Mouse (Mus musculus): ENCODE data around the gene Uchl5.

Uchl5 gene

DNA sequence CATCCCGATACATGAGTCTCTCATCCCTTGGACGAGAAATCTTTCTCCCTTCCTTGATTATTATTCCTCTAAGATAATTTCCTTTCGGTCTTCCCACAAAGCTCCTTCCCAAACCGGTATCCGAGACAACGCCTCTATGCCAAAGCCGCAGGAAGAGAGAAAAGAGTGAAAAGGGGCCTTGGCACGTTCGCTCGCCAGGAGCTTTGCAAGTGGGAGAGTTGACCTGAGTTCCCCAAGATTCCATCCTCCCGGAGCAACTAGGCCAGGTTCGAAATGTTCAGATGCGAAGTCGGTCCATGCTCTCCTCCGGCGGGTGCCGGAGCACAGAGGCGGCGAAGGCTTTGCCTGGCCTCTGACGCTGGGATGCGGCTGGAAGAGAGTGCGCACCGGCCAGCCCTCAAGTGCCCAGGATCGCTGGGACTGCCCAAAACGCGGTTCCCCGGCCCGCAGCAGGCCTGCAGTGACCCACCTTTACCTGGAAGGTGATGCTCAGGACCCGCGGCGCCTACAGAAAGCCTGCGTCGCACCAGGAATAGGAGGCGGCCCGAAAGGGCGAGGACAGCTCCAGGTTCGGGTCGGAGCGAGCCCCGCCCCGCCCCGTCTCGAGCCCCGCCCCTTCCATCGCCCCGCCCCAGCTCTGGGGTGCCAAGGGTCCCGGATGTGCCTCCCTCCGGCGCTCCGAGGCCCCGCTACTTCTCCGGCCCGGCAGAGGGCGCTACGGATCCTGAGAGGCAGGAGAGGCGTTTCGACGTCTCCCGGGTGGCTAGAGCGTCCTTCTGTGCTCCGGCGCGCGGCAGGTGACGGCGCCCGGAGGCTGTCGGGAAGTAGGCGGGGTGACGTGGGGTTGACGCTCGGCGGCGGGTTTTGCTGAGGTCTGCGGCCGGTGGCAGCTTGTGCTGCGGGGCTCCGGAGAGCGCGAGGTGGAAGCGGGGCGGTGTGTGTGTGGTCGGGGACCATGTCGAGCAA lies at the start of gene Uchl5, which contains the start of gene Trove2:
Uchl5 (plus strand) TSS at position 827 of the 966 bp plus-strand sequence.
Trove2 (minus strand) TSS at position 623 of the 966 bp plus-strand sequence.
- in situ Hi-C loops (cut with MboI; ENCODE audit: low sequenced_read_pairs), result loop anchor here (25.0 kb wide), 1 partner anchor 411 kb away; the partner anchor contains the start of gene Rgs13

DNA sequence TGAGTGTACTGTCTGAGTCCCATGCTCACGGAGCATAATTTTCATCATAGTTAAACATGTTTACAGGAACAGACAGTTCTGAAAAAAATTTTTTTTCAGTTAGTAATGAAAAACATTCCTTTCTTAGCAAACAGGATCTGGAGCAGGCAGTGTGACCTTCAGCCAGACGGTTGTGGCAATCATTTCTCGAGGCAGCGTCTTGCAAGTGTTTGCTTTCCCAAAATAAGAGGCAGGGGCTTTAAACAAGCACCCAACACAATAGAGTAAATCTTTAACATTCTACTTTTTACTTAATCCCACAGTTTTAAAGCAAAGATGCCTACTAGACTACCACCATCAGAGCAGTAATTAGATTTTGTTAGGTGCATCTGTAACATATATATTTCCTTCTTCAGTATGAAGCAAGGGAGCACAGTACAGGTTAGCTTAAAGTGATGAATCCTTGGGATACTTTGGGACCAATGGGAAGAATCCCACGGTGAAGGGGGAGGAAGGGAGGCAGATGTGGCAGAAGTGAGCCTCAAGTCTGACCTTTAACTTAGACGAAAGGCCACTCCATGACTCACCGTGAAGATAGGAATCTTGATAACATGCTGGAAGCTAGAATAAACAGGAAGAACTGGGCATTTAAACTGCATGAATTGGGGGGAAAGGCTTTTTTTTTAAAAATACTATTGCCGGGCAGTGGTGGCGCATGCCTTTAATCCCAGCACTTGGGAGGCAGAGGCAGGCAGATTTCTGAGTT lies 49.2 kb upstream of the Uchl5 start:
- in situ Hi-C loops (cut with MboI; ENCODE audit: low sequenced_read_pairs), result no loop called here

GRCm38 (mm10) chr1:143730899-143731298 lies 46.2 kb upstream of the Uchl5 start:
- in situ Hi-C loops (cut with MboI; ENCODE audit: low sequenced_read_pairs), result no loop called here

DNA sequence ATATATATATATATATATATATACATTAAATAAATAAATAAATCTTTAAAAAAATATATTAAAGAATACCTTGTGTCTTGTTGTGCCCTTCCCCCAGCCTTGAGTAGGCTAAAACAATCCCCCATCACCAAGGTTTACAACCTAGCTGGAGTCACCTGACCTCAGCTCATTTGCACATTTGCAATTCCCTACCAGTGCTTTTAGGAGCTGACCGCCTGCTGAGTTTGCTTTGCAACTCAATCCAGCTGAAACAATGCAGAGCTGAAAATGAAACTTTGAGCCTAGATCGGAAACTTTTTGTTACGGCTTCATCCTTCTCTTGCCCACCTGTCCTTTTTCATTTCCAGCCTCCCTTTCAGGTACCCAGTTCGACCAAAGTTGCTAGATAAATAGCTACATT lies 45.4 kb upstream of the Uchl5 start:
- in situ Hi-C loops (cut with MboI; ENCODE audit: low sequenced_read_pairs), result no loop called here

GRCm38 (mm10) chr1:143733914-143734410 lies 43.1 kb upstream of the Uchl5 start:
- in situ Hi-C loops (cut with MboI; ENCODE audit: low sequenced_read_pairs), result no loop called here

DNA sequence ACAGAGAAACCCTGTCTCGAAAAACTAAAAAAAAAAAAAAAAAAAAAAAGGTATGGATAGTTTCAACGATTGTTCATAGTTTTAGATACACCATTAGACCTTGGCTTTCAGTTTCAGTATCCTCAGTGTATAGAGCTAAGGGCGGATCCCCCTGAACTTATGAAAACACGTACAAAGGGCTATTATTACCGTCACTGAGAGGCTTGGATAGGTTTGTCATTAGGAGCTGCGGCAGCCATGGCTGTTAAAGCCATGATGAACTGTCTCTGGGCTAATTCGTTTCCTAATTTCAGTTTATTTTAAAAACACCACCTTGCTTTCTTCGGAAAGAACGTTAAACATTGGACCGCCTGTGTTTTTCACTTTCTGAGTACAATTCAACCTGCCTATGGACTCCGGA lies 38.3 kb upstream of the Uchl5 start:
- in situ Hi-C loops (cut with MboI; ENCODE audit: low sequenced_read_pairs), result no loop called here

GRCm38 (mm10) chr1:143739361-143740350 lies 37.4 kb upstream of the Uchl5 start:
- in situ Hi-C loops (cut with MboI; ENCODE audit: low sequenced_read_pairs), result no loop called here

- in situ Hi-C loops (cut with MboI; ENCODE audit: low sequenced_read_pairs), result no loop called here
These were observed 36.5 kb upstream of the Uchl5 start for GRCm38 (mm10) chr1:143740581-143740980.

DNA sequence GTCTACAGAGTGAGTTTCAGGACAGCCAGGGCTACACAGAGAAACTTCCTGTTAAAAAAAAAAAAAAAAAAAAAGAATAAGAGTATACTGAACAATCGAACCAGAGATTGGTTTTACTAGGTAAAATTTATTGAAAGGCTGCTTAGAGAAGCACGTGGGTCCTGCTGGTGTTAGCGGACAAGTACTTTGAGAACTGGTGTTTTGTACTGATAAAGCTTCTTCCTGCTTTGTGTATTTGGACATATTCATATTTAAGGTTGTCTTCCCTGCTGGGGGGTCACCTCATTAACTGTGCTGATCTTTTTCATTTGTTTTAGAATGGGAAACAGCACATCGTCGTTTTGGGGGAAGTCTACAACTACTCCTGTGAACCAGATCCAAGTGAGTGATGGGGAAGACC lies 35.7 kb upstream of the Uchl5 start:
- in situ Hi-C loops (cut with MboI; ENCODE audit: low sequenced_read_pairs), result no loop called here

- in situ Hi-C loops (cut with MboI; ENCODE audit: low sequenced_read_pairs), result no loop called here
These were observed 34.9 kb upstream of the Uchl5 start for GRCm38 (mm10) chr1:143742186-143742585.

GRCm38 (mm10) chr1:143745871-143746270 lies 31.2 kb upstream of the Uchl5 start:
- in situ Hi-C loops (cut with MboI; ENCODE audit: low sequenced_read_pairs), result no loop called here

DNA sequence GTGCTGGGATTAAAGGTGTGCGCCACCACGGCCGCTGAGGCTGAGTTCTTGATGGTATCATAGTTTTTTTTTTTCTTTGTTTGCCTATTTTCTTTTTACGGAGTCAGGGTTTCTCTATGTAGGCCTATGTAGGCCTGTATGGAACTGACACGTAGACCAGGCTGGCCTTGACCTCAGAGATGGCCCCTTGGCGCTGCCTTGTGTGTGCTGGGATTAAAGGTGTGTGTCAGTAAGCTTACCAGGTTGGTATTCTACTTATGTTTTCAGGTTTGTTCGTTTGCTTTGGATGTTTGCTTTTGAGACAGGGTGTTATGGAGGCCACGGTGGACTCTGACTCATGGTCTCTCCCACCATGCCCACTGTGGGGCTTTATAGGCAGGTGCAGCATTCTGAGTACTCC lies 14.9 kb upstream of the Uchl5 start:
- in situ Hi-C loops (cut with MboI; ENCODE audit: low sequenced_read_pairs), result no loop called here

- in situ Hi-C loops (cut with MboI; ENCODE audit: low sequenced_read_pairs), result no loop called here
These were observed 12.6 kb upstream of the Uchl5 start for GRCm38 (mm10) chr1:143764443-143764842.

DNA sequence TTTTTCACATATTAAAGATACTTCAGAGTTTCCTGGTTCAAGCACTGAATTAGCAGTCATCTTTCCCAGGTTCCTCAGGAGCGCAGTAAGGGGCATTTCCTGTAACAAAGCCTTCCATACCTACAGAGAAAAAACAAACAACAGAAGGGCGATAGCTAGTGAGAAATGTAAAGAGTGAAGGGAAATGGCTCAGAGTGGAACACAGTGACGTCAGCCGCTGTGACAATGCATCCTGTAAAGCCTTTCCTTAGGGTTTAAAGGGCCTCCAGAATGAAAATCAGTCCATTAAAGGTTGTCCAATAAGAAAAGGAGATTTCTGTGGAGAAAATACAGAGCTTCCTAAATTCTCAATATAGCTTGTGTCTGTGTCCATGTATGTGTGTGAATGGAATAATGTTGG lies 11.3 kb upstream of the Uchl5 start:
- in situ Hi-C loops (cut with MboI; ENCODE audit: low sequenced_read_pairs), result no loop called here

DNA sequence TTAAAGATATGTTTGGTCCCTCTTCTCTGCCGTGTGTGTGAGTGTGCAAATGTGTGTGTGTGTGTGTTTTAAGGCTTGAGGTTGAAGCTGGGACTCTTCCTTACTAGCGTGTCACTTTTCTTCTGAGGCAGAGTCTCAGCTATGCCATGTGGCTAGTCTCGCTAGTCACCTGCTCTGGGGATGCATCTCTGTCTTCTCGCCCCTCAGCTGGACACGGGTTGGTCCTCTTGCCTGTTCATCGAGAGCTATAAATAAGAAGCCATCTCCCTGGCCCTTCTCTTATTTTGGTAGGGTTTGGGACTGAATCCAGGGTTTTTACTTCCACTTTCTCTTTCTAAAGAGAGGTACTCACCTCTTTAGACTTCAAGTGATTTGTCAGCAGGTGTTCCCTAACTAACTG lies 10.8 kb upstream of the Uchl5 start:
- in situ Hi-C loops (cut with MboI; ENCODE audit: low sequenced_read_pairs), result no loop called here

GRCm38 (mm10) chr1:143770444-143771109 lies 6.5 kb upstream of the Uchl5 start:
- in situ Hi-C loops (cut with MboI; ENCODE audit: low sequenced_read_pairs), result no loop called here

- in situ Hi-C loops (cut with MboI; ENCODE audit: low sequenced_read_pairs), result no loop called here
These were observed 4.0 kb upstream of the Uchl5 start for GRCm38 (mm10) chr1:143773082-143773481.

GRCm38 (mm10) chr1:143773909-143774308 lies 3.2 kb upstream of the Uchl5 start:
- in situ Hi-C loops (cut with MboI; ENCODE audit: low sequenced_read_pairs), result no loop called here

- in situ Hi-C loops (cut with MboI; ENCODE audit: low sequenced_read_pairs), result loop anchor here (25.0 kb wide), 1 partner anchor 410 kb away; the partner anchor contains the start of gene Rgs13
These were observed 616 bp downstream of the Uchl5 start for GRCm38 (mm10) chr1:143777558-143778218.

Measured in CH12F3 (cell line).